Mouse (Mus musculus) hindbrain, postnatal 0 days (tissue): ENCODE data around the gene Galnt17. TPM values are rescaled to one million over a fixed set of nuclear protein-coding genes. Genes with fewer than 3 reads are reported as not detected.

Experiments
- ATAC-seq: fragments of 200-750 bp; cut with Nextera tagmentation; 2 replicates; pipeline ENCODE4 v1.8.0; 2017; ENCODE audit warnings: mild to moderate bottlenecking, moderate TSS enrichment, moderate library complexity
- DNase-seq: peaks from one replicate; pipeline ENCODE4 v3.0.0-alpha.2; 2015; ENCODE audit warnings: low spot score
- H3K27ac ChIP-seq: fragments of 300-500 bp; sonication (generic); 2 replicates; pipeline ENCODE4 v1.5.1; 2014; ENCODE audit warnings: mild to moderate bottlenecking
- H3K27me3 ChIP-seq: fragments of 300-500 bp; sonication (generic); 2 replicates; pipeline ENCODE4 v1.6.1; 2014; ENCODE audit warnings: low read length, mixed read lengths; ENCODE audit not compliant: insufficient read depth
- H3K36me3 ChIP-seq: fragments of 300-500 bp; sonication (generic); 2 replicates; pipeline ENCODE4 v1.6.1; 2014; ENCODE audit warnings: low read length, mixed read lengths; ENCODE audit not compliant: insufficient read depth
- H3K4me1 ChIP-seq: fragments of 300-500 bp; sonication (generic); 2 replicates; pipeline ENCODE4 v1.6.1; 2014; ENCODE audit warnings: antibody characterized with exemption, low read length, mixed read lengths; ENCODE audit not compliant: insufficient read depth
- H3K4me2 ChIP-seq: fragments of 300-500 bp; sonication (generic); 2 replicates; pipeline ENCODE4 v1.6.1; 2014; ENCODE audit warnings: low read depth, mild to moderate bottlenecking, low read length, moderate library complexity, mixed read lengths
- H3K4me3 ChIP-seq: fragments of 300-500 bp; sonication (generic); 2 replicates; pipeline ENCODE4 v1.5.1; 2014; ENCODE audit warnings: low read length
- H3K9ac ChIP-seq: fragments of 300-500 bp; sonication (generic); replicated peaks from 2 replicates; pipeline ENCODE4 v1.6.1; 2014; ENCODE audit warnings: mild to moderate bottlenecking, low read length, moderate library complexity, mixed read lengths
- H3K9me3 ChIP-seq: fragments of 300-500 bp; sonication (generic); 2 replicates; pipeline ENCODE4 v1.6.1; 2016; ENCODE audit warnings: low read length, mixed read lengths
- CTCF ChIP-seq: IDR thresholded peaks from 2 replicates; pipeline ENCODE4 v1.5.1; 2016; ENCODE audit warnings: antibody characterized with exemption, control low read depth, low read depth
- WGBS: fragments of 180-500 bp; shearing (Covaris S2); extraction: QIAGEN DNeasy Blood & Tissue Kit; methylation state at CpG from one replicate; pipeline ENCODE4 v1.1.7; 2014; 5-methylcytosine and 5-hydroxymethylcytosine counted together
- polyA plus RNA-seq: library from polyadenylated mRNA; unstranded; fragments of >200 nt; fragmentation: Nextera tagmentation; extraction: Ambion mirVana; gene quantifications from 2 replicates; pipeline ENCODE4 v1.2.1, GENCODE M21; 2015
- total RNA-seq: library from RNA; depleted of rRNA; stranded (reverse); fragments of >200 nt; gene quantifications from 2 replicates; pipeline ENCODE4 v1.2.3, GENCODE M21; 2014

Gene Galnt17
- total and polyA plus RNA-seq, 2 experiments from 2014 or later: 6.2 to 24.2 TPM

DNA sequence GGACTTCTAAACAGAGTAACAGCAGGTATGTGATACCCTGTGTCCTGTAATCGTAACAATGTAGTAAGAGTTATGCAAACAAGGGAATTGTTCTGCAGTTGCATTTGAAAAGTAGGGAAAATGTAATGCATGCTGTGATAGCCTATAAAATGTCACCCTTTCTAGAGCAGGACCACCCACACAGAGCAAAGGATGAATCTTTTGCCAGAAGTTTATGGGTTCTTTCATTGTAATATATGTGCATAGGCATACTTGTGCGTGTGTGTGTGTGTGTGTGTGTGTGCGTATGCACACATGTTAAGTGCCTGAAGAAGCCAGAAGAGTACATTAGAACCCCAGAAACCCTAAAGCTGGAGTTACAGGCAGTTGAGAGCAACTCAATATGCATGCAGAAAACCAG, 59.9 kb downstream of the Galnt17 start:
- TF ChIP-seq CTCF: no peak
- H3K27ac ChIP-seq: no peak overlapping the region
- WGBS: 93% methylated on average over 3 of the region's 3 CpGs
- H3K4me1 ChIP-seq: no peaks in the 10 kb centered on the region
- DNase-seq (no peak), ATAC-seq (no peak)
- no peak overlapping the region for H3K9ac ChIP-seq
- no peaks in the 10 kb centered on the region for H3K9me3 ChIP-seq
- no peaks in the 10 kb centered on the region for H3K27me3 ChIP-seq
- H3K4me3 ChIP-seq: no peak overlapping the region
- H3K36me3 ChIP-seq: no peaks in the 10 kb centered on the region
- H3K4me2 ChIP-seq: no peak overlapping the region

GRCm38 (mm10) chr5:131246591-131246990, 61.7 kb downstream of the Galnt17 start:
- Histone ChIP-seq H3K27ac (no peak overlapping the region), H3K4me1 (no peaks in the 10 kb centered on the region), H3K36me3 (no peaks in the 10 kb centered on the region), H3K9ac (no peak overlapping the region), H3K27me3 (no peaks in the 10 kb centered on the region), H3K4me3 (no peak overlapping the region), H3K4me2 (no peak overlapping the region), H3K9me3 (no peaks in the 10 kb centered on the region)
- TF ChIP-seq CTCF: no peak
- DNase-seq (no peak), ATAC-seq (no peak)
- WGBS: 96% methylated on average over 6 of the region's 6 CpGs

DNA sequence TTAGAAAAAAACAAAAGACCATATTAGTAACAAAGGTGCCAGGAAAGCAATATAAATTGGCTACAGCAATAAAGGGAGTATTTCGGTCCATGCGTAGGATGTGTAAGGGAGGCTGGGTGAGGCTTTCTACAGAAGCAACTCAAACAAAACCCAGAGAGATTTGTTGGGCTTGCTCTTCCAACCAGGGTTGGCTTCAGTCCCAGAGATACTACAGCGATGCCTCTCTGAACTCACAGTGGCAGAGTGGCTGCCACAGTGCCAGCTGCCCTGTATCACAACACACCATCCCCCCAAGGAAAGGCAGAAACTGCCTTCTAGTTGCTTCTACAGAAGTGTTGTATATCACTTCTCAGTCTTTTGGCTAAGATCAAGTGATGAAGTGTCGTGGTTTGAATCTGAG, 66.6 kb downstream of the Galnt17 start:
- 71% methylated on average over 4 of the region's 4 CpGs for WGBS
- TF ChIP-seq CTCF: no peak
- Histone ChIP-seq H3K27me3 (no peaks in the 10 kb centered on the region), H3K4me2 (no peak overlapping the region), H3K27ac (no peak overlapping the region), H3K9me3 (no peaks in the 10 kb centered on the region), H3K4me1 (no peaks in the 10 kb centered on the region), H3K4me3 (no peak overlapping the region), H3K36me3 (no peaks in the 10 kb centered on the region), H3K9ac (no peak overlapping the region)
- ATAC-seq: no peak
- no peak for DNase-seq

- H3K27ac ChIP-seq: no peak overlapping the region
- H3K4me2 ChIP-seq: no peak overlapping the region
- DNase-seq (no peak), ATAC-seq (no peak)
- no peaks in the 10 kb centered on the region for H3K9me3 ChIP-seq
- no peaks in the 10 kb centered on the region for H3K27me3 ChIP-seq
- 97% methylated on average over 3 of the region's 3 CpGs for WGBS
- no peaks in the 10 kb centered on the region for H3K4me1 ChIP-seq
- H3K4me3 ChIP-seq: no peak overlapping the region
- no peaks in the 10 kb centered on the region for H3K36me3 ChIP-seq
- H3K9ac ChIP-seq: no peak overlapping the region
- TF ChIP-seq CTCF: 0 out of 2 replicates have a peak, but pooled peaks have one; percentile 1
Measured at GRCm38 (mm10) chr5:131239813-131240212, 68.5 kb downstream of the Galnt17 start.

- H3K4me1 ChIP-seq: no peaks in the 10 kb centered on the region
- 62% methylated on average over 8 of the region's 8 CpGs for WGBS
- TF ChIP-seq CTCF: no peak
- no peaks in the 10 kb centered on the region for H3K9me3 ChIP-seq
- H3K36me3 ChIP-seq: no peaks in the 10 kb centered on the region
- no peaks in the 10 kb centered on the region for H3K27me3 ChIP-seq
- H3K4me2 ChIP-seq: no peak overlapping the region
- H3K27ac ChIP-seq: no peak overlapping the region
- H3K9ac ChIP-seq: no peak overlapping the region
- DNase-seq: no peak
- ATAC-seq: no peak
- no peak overlapping the region for H3K4me3 ChIP-seq
Measured at GRCm38 (mm10) chr5:131236906-131237305, 71.4 kb downstream of the Galnt17 start.

DNA sequence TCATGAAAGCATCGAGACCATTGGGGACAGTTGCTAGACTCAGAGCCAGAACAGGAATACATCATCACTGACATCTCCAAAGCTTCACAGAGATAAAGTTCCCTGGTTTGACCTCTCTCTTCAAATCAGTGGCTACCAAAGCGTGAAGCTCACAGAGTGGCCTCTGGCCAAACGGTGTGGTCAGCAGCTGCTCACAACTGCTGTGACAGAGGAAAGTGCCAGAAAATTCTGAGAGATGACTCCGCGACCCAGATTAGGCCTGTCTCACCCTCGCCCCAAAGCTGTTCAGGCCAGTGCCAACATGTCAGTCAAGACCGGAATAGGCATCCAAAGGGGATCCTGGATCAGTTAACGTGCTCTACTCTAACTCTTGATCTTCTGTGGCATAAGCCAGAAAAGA, 74.5 kb downstream of the Galnt17 start:
- Histone ChIP-seq H3K4me3 (no peak overlapping the region), H3K4me2 (no peak overlapping the region), H3K27me3 (no peaks in the 10 kb centered on the region), H3K36me3 (no peaks in the 10 kb centered on the region), H3K9me3 (no peaks in the 10 kb centered on the region), H3K27ac (no peak overlapping the region), H3K4me1 (no peaks in the 10 kb centered on the region), H3K9ac (no peak overlapping the region)
- 69% methylated on average over 8 of the region's 8 CpGs for WGBS
- DNase-seq (no peak), ATAC-seq (no peak)
- TF ChIP-seq CTCF: no peak

DNA sequence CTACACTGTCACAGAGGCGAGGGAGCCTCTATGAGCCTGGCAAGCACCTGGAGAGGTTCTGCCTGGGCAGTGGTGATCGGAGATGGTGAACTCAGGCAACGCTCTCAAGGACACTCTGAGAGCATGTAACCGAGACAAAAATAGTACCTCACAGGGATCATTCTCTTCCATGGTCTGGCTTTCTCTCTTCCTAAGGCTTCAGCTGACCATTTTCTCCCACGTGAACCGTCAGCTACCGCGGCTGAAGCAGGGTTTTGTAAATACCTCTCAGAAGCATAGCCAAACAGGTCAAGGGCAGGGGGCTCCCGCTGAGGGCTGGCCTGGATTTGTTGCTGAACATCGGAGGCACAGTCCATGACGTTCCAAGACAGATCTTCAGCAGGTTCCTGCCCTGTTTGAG, 77.2 kb downstream of the Galnt17 start:
- H3K36me3 ChIP-seq: no peaks in the 10 kb centered on the region
- DNase-seq (no peak), ATAC-seq (no peak)
- H3K27ac ChIP-seq: no peak overlapping the region
- H3K27me3 ChIP-seq: no peaks in the 10 kb centered on the region
- 70% methylated on average over 11 of the region's 11 CpGs for WGBS
- no peaks in the 10 kb centered on the region for H3K9me3 ChIP-seq
- H3K4me2 ChIP-seq: no peak overlapping the region
- no peak for TF ChIP-seq CTCF
- no peak overlapping the region for H3K4me3 ChIP-seq
- no peaks in the 10 kb centered on the region for H3K4me1 ChIP-seq
- H3K9ac ChIP-seq: no peak overlapping the region

GRCm38 (mm10) chr5:131229744-131230143, 78.6 kb downstream of the Galnt17 start:
- Histone ChIP-seq H3K9ac (no peak overlapping the region), H3K4me3 (no peak overlapping the region), H3K9me3 (no peaks in the 10 kb centered on the region), H3K27ac (no peak overlapping the region), H3K4me1 (no peaks in the 10 kb centered on the region), H3K36me3 (no peaks in the 10 kb centered on the region), H3K27me3 (no peaks in the 10 kb centered on the region), H3K4me2 (no peak overlapping the region)
- WGBS: 84% methylated on average over 10 of the region's 10 CpGs
- DNase-seq (no peak), ATAC-seq (no peak)
- no peak for TF ChIP-seq CTCF
